Mouse (Mus musculus): Measurements from ENCODE around the gene Rpl23.

Gene Rpl23

DNA sequence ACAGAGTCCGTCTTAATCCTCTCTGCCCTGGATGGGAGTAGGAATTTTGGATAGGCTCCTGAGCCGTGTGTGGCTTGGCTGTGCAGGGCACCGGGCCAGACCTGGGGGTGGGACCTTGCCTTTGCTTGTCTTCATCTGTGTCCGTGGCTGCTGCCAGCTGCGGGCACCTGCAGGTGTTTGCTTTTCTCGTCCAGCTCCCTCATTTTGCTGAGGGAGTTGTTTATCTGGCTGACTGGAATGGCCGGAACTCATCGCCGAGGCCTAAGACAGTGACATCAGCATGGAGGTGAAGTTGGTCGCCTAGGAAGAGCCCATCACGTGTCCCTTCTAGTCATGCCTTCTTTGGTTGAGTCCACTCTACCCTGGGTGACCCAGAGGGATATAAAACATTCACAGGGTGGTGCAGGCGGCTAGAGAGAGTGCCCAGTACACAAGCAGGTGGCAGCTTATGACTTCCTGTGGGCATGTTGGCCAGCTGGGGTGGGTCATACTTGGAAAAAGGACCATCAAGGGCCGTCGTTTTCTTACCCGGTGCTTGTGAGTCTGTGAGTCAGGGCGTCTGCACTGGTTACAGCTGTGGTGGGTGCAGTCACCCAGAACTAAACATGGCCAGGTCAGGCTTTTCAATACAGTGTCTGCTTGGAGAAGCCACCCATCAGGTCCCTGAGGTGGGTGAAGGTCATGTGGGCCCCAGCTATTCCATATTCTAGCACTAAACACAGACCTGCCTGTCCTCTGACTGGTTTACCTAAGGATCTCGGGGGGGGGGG, 31.7 kb upstream of the Rpl23 start:
- DNase-seq (ENCODE audit: low spot score in 2 of 2) = no peak

GRCm38 (mm10) chr11:97813085-97813484, 30.8 kb upstream of the Rpl23 start:
- no peak for DNase-seq (ENCODE audit: low spot score in 2 of 2)

- no peak for DNase-seq (ENCODE audit: low spot score in 2 of 2)
Observed at GRCm38 (mm10) chr11:97812491-97812921, 30.3 kb upstream of the Rpl23 start.

GRCm38 (mm10) chr11:97811569-97812362, 29.5 kb upstream of the Rpl23 start:
- DNase-seq (ENCODE audit: low spot score in 2 of 2) = no peak

GRCm38 (mm10) chr11:97810970-97811369, 28.7 kb upstream of the Rpl23 start:
- DNase-seq (ENCODE audit: low spot score in 2 of 2) = no peak

- DNase-seq (ENCODE audit: low spot score in 2 of 2) = no peak
Observed at GRCm38 (mm10) chr11:97810356-97810755, 28.1 kb upstream of the Rpl23 start.

DNA sequence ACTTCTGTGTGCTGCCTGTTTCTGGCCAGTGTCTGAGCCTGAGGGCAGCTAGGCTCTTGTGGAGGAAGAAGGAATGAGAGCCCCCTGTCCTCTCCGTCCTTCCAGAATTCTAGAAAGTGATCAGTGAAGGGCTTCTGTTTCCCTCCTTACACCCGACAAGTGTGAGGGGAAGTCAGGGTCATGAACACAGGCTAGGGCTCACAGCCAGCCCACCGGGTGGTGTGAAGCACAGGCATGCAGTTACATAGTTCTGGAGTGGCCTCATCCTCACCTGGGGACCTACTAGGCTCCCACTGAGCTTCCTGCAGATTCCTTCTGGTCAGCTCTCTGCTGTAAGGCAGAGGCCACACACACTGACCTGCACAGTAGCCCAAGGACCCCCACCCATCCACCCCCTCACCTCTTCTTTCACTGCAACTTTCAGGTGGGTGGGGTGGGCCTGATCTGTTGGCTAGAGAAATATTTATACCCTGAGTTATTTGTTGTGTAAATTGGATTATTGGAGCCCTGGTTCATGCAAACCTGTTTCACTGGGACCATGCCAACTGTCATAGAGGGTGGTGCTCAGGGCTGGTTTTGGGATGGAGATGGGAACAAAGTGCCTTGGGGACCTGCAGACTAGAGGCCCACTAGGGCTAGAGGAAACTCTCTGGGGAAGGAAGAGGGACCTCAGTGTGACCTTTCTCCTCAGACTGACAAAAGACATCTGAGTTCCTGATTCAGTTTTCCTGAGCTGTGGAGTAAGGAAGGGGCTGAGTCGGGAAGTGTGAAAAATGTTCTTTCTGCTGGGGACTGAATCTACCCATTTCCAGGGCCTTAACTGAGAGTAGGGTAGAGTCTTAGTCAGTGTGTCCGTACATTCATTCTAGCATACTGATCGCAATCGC, 27.2 kb upstream of the Rpl23 start:
- DNase-seq (ENCODE audit: low spot score in 2 of 2) = no peak

DNA sequence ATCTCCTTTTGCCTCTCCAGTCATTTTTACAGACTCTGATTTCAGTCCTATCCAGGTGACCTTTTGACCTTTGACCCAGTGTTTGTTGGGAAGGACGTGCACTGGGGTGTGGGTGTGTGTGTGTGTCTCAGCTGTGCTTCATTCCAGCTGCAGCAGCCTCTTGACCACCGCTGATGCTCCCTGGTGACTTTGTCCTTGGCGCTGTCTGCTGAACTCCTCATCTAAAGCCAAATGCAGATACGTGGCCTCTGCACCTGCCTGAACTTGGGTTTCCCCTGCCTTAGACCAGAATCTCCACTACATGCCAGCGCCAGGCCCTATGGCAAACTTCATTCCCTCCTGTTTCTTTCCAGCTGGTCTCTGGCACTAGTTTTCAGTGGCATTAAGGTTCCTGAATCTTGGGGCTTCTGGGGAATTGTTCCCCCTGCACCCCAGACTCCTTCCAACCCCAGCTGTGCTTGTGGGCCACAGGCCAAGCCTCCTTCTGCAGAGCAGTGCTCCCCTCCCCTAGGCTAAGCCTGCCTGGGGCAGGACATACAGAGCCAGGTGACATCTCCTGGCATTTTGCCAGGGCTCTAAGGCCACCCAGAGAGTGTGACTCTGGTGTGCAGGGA, 26.5 kb upstream of the Rpl23 start:
- no peak for DNase-seq (ENCODE audit: low spot score in 2 of 2)

DNA sequence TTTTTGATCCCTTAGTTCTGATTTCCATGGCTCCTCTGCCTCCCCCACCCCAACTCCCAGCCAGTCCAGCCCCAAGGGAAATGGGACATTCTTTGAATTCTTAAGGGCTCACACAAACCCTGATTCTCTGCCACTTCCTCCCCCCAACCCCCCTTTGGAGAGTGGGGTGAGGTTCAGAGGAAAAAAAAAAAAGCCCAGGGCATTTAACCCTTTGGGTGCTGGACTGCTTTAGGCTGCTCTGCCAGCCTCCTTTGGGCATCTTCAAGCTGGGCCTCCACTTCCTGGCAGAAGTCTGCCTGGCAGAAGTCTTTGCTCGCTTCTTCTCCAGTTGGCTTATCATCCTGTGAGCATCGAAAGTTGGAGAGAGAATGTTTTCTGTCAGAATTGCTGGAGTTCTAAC, 25.9 kb upstream of the Rpl23 start:
- no peak for DNase-seq (ENCODE audit: low spot score in 2 of 2)

- DNase-seq (ENCODE audit: low spot score in 2 of 2) = no peak
Observed at GRCm38 (mm10) chr11:97807626-97808025, 25.4 kb upstream of the Rpl23 start.

GRCm38 (mm10) chr11:97806613-97806964, 24.4 kb upstream of the Rpl23 start:
- no peak for DNase-seq (ENCODE audit: low spot score in 2 of 2)

GRCm38 (mm10) chr11:97805662-97806612, 23.7 kb upstream of the Rpl23 start:
- no peak for DNase-seq (ENCODE audit: low spot score in 2 of 2)

DNA sequence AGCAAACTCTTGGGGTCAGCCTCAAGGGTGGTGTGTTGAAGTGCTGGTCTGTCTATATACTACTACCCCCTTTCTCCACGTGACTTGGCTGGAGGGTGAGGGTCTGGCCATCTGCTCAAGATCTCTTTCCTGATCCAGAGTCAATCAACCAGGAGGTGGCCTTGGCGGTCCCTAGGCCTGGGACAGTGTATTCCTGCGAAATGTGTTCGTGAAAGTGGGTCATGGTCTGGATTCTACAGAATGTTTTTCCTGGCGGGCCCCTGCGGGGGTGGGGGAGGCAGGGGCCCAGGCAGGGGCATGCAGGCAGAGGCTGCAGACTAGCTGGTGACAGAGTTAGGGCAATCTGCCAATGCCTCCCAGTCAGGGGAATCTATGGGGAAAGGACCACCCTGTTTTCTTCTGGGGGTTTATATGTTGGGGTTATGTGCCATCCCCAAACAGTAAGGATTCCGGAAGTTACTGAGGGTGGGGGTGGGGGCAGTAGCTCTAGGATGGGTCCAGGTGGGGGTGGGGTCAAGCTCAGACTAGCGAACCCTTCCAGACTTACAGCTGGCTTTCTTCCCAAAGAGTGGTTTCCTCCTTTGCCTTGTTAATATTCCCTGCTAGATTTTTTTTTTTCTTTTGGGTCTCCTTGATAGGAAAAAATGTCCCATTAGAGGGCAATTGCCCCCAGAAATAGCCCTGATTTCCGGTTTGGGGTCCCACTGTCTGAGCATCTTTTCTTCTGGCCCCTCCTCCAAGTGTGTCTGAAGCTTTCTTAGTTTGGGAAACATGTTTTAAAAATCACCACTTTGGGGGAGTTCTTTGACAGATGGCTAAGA, 22.8 kb upstream of the Rpl23 start:
- no peak for DNase-seq (ENCODE audit: low spot score in 2 of 2)

DNA sequence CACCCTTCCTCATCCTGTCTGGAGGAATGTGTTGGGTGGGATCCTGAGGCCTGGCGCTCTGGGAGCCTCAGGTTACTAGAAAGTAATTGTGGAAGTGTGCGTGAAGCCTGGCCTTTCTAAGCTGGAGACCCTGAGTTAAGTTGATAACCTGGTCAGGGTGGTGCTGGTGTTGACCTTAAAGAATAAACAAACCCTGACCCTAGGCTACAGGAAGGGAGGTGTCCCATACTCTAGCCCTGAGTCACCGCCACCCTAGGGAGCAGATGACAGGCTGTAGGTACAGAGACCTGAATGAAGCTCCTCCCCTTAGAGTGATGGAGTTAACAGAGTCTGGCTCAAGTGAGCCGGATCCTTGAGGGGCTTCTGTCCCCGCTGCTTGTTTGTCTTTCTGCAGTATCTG, 21.6 kb upstream of the Rpl23 start:
- no peak for DNase-seq (ENCODE audit: low spot score in 2 of 2)

- DNase-seq (ENCODE audit: low spot score in 2 of 2) = no peak
Observed at GRCm38 (mm10) chr11:97802495-97802894, 20.3 kb upstream of the Rpl23 start.

DNA sequence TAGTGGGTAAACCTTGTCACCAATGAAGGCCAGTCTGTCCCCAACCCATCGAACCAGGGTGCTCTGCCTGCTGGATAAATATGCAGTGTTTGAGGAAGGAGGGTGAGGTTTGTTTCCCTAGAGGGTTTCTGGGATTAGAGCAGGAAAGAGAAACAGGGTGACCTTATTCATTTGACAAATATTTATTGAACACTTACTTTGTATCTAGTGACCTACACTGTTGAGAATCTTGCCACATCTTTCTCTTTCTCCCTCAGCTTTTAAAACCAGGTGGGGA, 19.9 kb upstream of the Rpl23 start:
- DNase-seq (ENCODE audit: low spot score in 2 of 2) = no peak

GRCm38 (mm10) chr11:97801409-97802193, 19.4 kb upstream of the Rpl23 start:
- no peak for DNase-seq (ENCODE audit: low spot score in 2 of 2)

- no peak for DNase-seq (ENCODE audit: low spot score in 2 of 2)
Observed at GRCm38 (mm10) chr11:97800691-97801408, 18.6 kb upstream of the Rpl23 start.

Data from spleen, postnatal 14 days (tissue).